Comparison of ENCODE assay signal across 9 mouse cellular contexts in the genomic region with DNA sequence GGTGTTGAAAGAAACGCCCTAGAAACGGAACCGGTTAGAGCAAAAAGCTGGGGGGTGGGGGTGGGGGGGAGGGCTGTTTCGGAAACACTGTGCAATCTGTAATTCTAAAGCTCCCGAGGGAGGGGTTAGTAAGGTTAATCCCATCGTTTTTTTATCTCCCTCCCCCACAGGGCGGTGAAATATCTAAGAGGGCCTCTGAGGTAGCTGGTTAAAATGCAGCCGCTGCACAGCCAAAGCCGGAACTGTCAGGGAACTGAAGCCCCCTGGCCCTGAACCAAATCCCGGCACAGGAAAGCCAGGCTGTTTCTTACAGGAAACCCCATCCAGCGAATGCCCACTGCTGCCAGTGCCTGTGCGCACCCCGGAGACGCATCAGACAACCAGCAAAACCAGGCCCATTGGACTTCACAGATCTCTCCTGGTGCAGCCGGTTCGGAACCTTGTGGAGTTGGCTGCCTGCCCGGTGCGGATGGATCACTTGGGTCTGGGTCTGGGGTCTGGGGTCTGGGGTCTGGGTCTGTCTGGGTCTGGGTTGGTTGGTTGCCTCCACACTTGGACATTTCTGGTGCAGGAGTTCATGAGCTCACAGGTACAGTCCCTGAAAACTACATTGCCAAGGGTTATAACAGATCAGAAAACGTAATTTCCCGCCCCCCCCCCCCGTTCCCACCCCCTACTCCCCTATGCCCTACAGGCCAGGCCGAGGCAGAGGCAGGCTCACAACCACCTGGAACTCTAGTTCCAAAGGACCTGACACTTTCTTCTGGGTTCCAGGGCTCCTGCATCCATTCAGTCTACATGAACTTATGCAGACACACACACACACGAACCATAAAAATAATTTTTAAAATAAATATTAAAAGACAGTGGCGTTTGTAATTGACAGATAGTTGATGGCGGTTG.
DNase-seq lines count a peak whose midpoint lies in the region; ATAC-seq lines count a peak whose summit lies in the region.
"Had no signal": no experiment of that assay in that cellular context is flagged by ENCODE, and none has a peak within 500 bp of the region (broad histone marks: within the 10 kb centered on the region; RNA-seq: fewer than 3 reads in every experiment).

No protein-coding gene starts in this region.

- H3K9me3 ChIP-seq in intestine, embryonic 15.5 days: no peaks in the 10 kb centered on the region
- no peaks in the 10 kb centered on the region for H3K9me3 ChIP-seq in liver, embryonic 16.5 days (replicated peaks; ENCODE audit: control insufficient read depth, low read length)

- H3K4me1 ChIP-seq in intestine, embryonic 15.5 days (replicated peaks): peaks cover 9% of the 10 kb centered on the region; the same call in 1 of the 2 replicates
- H3K4me1 ChIP-seq in liver, embryonic 16.5 days (ENCODE audit: control insufficient read depth, low read depth, low read length): peaks cover 5% of the 10 kb centered on the region

- H3K9ac ChIP-seq in intestine, embryonic 15.5 days: no peak overlapping the region
- H3K9ac ChIP-seq in liver, embryonic 16.5 days (ENCODE audit: low read depth, low read length): no peak overlapping the region

- peak overlapping the region; percentile 15; the same call in 1 of the 2 replicates for H3K4me3 ChIP-seq in intestine, embryonic 15.5 days (replicated peaks)
- peak overlapping the region; percentile 24 for H3K4me3 ChIP-seq in liver, embryonic 16.5 days (ENCODE audit: low read depth, low read length)
- H3K4me3 ChIP-seq: erythroblast, embryonic 14.5 days had no signal

- peak; percentile 48; the same call in 1 of the 2 replicates for ATAC-seq in intestine, embryonic 15.5 days
- 0 out of 2 replicates have a peak, but pooled peaks have one; percentile 9 for ATAC-seq in liver, embryonic 16.5 days (ENCODE audit: low read depth)

- H3K4me2 ChIP-seq in intestine, embryonic 15.5 days (replicated peaks): peak overlapping the region; percentile 55
- peak overlapping the region; percentile 41 for H3K4me2 ChIP-seq in liver, embryonic 16.5 days (ENCODE audit: low read depth, low read length)

- 26% methylated on average over 25 of the region's 25 CpGs for WGBS in intestine, embryonic 15.5 days
- 11% methylated on average over 25 of the region's 25 CpGs for WGBS in liver, embryonic 16.5 days (ENCODE audit: insufficient replicate concordance)

- H3K27me3 ChIP-seq in intestine, embryonic 15.5 days (replicated peaks): no peaks in the 10 kb centered on the region
- no peaks in the 10 kb centered on the region for H3K27me3 ChIP-seq in liver, embryonic 16.5 days (ENCODE audit: control insufficient read depth, insufficient read depth, low read depth, low read length)

- H3K36me3 ChIP-seq in intestine, embryonic 15.5 days: no peaks in the 10 kb centered on the region
- no peaks in the 10 kb centered on the region for H3K36me3 ChIP-seq in liver, embryonic 16.5 days (ENCODE audit: control insufficient read depth, insufficient read depth)

- H3K27ac ChIP-seq in intestine, embryonic 15.5 days: no peak overlapping the region
- H3K27ac ChIP-seq in liver, embryonic 16.5 days (ENCODE audit: low read length): no peak overlapping the region

- DNase-seq in cerebellum, adult 9-11 months: peak; percentile 5
- no peak for DNase-seq in cerebellum, adult 11 months
- DNase-seq in adrenal gland, postnatal 25 days: peak; percentile 44
- peak; percentile 21 to 35 for DNase-seq in frontal cortex, postnatal 36 days (ENCODE audit: low spot score in 2 of 2)
- peak; percentile 58 for DNase-seq in retina, postnatal 1 day
- DNase-seq in ovary, postnatal 10 days (ENCODE audit: low spot score): no peak

Comparison
In these comparisons a context has a peak if more than half of its experiments do, and no peak if none do; other contexts are left out.
1. DNase-seq: peak in cerebellum, adult 9-11 months (single experiment), adrenal gland, postnatal 25 days (single experiment), frontal cortex, postnatal 36 days (2 of 2) and retina, postnatal 1 day (single experiment); none in cerebellum, adult 11 months (single experiment) and ovary, postnatal 10 days (single experiment).